Mouse (Mus musculus): ENCODE measurements around the gene Hdgf.

Hdgf gene

GRCm38 (mm10) chr3:87910573-87911141, 4.5 kb downstream of the Hdgf start:
- DNase-seq, result peak; percentile 83

DNA sequence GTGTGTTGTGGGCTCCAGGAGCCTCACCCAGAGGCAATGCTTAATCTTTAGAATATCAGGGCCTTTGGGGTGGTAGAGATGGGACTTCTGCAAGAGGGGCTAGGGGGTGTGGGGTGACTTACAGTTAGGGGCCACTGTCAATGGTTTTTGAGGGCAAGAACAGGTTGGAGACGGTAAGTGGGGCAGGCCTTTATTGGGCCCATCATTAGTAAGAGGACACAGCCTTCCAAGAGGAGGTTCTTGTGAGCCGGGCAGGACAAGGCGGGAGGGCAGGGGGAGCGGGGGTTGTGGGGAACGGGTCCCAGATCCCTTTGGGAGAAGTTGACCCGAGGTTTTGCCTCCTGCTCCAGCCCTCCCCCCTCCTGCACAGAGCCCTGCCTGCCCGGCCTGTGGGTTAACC, 7.4 kb downstream of the Hdgf start:
- no peak for DNase-seq

DNA sequence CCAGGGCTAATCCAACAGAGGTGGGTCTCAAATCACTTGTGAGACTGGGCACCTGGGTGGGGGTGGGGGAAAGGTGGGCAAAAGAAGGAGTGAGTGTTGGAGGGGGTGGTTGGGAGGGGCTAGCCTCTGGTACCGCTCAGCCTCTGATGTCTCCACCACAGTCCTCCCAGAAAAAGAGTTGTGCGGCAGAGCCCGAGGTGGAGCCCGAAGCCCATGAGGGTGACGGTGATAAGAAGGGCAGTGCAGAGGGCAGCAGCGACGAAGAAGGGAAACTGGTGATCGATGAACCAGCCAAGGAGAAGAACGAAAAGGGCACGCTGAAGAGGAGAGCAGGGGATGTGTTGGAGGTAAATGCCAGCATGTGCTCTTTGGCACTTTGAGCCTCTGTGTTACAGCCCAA, 7.8 kb downstream of the Hdgf start:
- no peak for DNase-seq

DNA sequence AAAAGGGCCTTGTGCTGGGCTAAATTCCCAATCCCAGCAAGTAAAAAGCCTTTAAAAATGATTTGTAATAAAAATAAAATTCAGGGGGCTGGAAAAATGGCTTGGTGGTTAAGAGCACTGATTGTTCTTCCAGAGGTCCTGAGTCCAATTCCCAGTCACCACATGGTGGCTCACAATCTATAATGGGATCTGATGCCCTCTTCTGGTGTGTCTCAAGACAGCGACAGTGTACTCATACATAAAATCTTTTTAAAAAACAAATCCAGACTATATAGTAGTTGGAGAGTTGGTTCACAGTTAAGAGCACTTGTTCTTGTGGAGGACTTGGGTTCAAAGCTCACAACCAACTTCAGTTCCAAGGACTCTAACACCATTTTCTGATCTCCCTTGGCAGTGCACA, 10.9 kb downstream of the Hdgf start:
- DNase-seq, result no peak

GRCm38 (mm10) chr3:87918551-87918950, 12.4 kb downstream of the Hdgf start:
- DNase-seq, result no peak

GRCm38 (mm10) chr3:87919336-87920108, 13.4 kb downstream of the Hdgf start, which contains the start of gene Mrpl24:
Gene Mrpl24, plus strand, starts transcription at chr3:87919506.
- peak; percentile 96 for DNase-seq

- no peak for DNase-seq
Observed at GRCm38 (mm10) chr3:87920270-87920943, 14.3 kb downstream of the Hdgf start.

DNA sequence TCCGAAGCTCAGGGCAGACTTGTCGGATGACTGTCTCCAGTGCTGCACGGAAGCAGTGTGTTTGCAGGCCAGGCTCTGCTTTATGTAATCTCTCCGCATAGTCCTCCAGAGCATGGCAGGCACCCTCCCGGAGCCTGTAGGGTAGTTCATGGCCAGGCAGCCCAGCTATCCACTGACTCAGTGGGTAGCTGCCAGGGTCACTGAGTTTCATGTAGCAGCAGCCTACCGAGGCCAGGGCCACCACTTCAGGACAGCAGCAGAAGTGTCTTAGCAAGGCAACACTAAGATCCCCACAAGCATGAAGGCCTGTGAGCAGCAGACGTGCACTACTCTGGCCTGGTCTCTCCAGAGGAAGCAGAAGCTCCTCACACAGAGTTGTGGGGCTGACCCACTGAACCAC, 18.9 kb downstream of the Hdgf start:
- no peak for DNase-seq

DNA sequence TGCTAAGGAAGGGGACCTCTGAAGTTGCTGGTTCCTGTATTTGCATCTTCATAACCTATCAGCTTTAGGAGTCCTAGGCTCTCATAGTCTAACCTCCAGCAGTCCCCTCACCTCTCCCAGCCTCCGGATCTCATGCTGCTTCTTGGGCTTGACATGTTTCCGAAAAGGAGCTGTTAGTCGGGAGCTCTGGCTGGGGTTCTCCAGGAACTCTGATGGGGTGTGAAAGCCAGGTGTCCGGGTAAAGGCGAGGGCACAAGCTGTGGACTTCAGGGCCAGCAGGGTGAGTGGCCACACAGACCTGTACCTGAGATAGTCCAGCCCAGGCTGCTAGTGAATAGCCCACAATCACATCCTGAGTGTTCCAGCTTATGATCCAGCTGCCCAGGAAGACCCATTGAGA, 21.3 kb downstream of the Hdgf start:
- no peak for DNase-seq

DNA sequence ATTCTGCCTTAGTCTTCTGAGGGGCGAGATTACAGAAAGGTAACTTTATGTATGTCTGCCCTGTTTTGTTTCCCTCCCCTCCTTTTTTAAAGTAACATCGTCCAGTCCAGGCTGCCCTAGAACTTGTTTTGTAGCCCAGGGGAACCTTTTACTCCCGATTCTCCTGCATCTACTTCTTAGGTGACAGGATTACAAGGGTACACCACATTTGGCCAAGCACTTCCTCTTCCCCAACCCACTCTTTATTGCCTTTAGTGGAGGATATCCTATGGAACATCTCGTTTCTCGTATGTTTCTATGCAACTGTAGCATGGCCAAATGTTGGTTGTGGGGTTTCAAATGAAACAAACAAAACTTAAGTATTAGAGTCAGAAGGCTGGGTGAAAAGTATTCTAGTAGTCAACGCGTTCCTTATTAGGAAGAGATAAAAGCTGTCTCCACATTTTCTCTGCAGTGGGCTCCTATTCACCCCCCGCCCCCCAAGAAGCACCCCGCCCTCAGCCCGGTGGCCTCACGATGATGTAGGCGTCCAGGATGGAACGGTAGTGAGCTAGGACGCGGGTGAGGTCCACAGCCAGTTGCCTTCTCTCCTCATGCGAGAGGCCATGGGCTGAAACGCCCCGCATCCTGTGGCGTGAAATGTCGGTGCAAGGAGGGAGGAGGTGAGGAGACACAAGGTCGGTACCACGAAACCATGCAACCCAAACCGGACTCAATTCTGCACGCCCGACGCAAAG, 23.4 kb downstream of the Hdgf start:
- no peak for DNase-seq

DNA sequence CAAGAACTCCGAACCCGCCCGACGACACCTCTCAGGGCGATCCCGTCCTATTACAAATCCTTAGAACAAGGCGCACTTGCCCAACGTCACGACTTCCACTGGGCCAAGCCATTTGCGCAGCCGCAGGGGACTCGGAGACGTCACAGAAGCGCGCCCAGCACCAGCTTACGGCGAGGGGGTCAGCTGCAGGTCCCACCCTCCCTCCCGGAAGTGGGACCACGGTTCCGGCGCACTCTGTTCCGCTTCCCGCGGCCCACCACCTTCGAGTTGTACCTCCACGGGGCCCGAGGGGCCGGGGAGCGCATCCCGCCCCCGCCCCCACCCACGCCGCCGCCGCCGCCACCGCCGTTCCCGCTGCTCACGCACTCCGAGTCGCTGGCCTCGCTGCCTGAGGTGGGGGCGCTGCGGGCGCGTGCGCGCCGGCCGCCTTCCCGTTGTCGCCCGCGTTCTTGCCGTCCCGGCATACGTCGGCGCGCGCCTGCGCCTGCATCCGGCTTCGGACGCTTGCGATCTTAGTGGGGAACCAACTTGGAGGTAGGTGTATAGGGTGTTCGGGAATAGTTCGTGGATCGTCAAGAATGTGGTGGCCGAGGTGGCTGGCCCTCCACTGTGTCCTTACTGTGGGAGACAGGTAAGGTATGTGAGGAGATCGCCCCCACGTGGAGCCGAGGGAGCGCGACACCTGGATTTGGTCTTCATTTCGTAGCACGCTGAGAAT, 24.1 kb downstream of the Hdgf start, which contains the start of the genes Isg20l2 and Rrnad1:
Gene Isg20l2 (plus strand): TSS at position 237 of the 718 bp plus-strand sequence.
Gene Rrnad1 (minus strand): TSS at position 640 of the 718 bp plus-strand sequence.
- DNase-seq, result peak; percentile 97

DNA sequence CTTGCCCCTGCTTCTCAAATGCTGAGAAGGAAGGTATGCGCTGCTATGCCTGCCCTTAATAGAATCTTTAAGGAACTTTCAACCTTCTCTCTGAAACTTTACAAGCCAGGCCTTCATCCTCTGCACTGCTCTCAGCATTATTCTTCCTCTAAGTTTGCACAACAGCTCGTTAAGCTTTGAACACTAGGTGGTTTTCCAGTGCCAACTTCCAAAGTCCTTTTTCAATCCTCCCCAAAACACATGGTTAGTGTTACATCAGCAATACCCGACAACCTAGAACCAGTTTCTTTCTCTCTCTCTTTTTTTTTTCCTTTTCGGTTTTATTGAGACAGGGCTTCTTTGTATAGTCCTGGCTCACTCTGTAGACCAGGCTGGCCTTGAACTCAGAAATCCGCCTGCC, 27.9 kb downstream of the Hdgf start:
- DNase-seq, result no peak

GRCm38 (mm10) chr3:87934501-87934900, 28.4 kb downstream of the Hdgf start:
- no peak for DNase-seq

DNA sequence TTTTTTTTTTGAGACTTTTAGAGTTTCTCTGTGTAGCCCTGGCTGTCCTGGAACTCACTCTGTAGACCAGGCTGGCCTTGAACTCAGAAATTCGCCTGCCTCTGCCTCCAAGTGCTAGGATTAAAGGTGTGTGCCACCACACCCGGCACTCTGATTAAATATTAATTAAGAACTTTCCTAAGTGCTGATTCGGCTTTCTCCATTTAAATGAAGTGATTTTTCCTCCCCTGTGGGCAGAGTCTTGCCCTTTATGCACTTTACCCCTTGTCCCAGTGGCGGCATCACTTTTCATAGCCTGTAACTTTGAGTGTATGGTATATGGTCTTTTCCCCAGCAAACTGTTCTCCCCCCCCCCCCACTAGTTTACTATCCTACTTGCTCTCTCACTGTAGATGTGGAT, 29.1 kb downstream of the Hdgf start:
- DNase-seq, result no peak

DNA sequence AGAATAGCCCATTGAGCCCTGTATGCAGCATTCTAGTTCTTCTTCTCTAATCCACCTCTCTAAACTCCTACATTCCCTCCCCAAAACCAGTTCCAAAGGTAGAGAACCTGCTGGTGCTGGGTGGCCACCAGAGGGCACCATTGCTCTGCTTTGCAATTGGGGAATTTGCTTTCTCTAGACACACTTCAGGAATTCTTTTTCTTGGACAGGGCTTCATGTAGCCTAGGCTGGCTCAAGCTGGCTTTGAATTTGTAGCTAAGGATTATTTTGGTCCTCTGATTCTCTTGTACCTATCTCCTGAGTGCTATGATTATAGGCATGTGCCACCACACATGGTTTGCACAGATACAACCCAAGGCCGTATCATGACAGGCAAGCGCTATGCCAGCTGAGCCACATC, 29.7 kb downstream of the Hdgf start:
- DNase-seq, result peak; percentile 50

- DNase-seq, result no peak
Observed at GRCm38 (mm10) chr3:87940611-87941010, 34.5 kb downstream of the Hdgf start.

DNA sequence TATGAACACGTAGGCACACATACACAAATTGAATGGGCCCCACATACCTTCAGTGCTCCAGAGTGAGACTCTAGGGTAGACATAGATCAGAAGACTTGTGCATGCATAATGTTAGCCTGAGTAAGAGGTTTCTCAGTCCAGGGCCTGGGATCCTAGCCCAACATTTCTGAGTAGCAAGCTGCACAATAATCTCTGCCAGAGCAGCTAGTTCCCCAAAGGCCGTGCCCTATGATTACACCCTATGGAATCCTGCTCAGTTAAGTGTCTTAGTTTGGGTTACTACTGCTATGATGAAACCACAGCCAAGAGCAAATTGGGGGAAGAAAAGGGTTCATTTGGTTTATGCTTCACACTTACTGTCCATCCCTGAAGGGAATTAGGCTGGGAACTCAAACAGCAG, 36.4 kb downstream of the Hdgf start:
- DNase-seq, result no peak

GRCm38 (mm10) chr3:87943586-87943985, 37.5 kb downstream of the Hdgf start:
- DNase-seq, result no peak

- DNase-seq, result no peak
Observed at GRCm38 (mm10) chr3:87944838-87945600, 38.9 kb downstream of the Hdgf start.

DNA sequence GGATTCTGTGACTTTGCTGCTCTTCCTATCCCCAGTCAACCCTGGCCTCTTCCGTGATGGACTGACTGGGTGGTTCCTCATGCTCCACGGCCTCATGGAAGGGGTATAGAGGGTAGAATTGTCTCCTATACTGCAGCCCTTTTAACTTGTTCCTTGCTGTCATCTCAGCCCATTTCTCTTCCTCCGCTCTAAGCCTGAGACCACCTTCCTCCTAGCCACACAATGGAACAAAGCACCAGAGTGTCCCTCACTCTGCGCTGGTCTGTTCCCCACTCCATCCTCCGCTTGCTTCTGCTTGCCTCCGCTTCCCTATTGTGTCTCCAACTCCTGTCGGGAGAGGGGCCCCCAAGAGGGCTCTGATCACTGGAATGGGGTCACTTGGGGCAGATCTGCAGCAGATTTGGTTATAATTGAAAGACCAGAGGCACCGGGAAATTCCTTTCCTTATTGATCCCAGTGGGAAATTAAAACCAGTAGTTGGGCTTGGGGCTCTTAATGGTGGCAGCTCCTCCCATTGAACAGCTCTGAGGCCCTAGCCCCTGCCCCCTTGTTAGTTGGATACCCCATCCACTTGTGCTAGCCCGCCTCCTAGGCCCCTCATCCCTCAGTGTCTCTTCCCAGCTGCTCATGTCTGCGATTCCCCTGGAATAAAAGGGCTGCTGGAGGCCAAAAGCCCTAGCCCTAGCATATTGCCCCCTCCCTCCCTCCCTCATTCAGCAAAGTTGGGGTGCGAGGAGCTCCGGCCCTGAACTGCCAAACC, 39.8 kb downstream of the Hdgf start:
- no peak for DNase-seq

- DNase-seq, result no peak
Observed at GRCm38 (mm10) chr3:87946541-87946860, 40.4 kb downstream of the Hdgf start.
